Mouse (Mus musculus) induced T-regulatory cell, adult 2 months (primary cell): Measurements from ENCODE around the gene Sfswap.

ENCODE experiments used
- DNase-seq: peaks from one replicate; pipeline ENCODE4 v3.0.0-alpha.2; 2012; ENCODE audit warnings: low read depth

Gene Sfswap

DNA sequence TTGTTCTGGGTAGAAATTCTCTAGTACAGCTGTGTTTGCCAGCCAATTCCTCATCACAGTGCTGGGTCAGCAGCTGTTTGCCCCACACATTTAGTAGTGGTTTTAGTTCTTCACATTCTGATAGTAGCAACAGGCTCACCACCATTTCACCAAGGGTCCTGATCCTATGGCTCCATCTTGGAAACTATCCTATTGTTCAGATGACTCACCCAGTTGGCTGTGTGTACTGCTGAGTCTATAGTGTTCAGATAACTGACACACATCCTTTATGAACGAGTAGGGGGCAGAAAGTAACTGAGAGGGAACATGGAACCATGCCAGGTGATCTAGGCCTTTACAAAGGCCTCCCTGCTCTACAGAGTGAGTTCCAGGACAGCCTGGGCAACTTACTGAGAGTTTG is 28.6 kb downstream of the Sfswap start:
- DNase-seq = no peak

DNA sequence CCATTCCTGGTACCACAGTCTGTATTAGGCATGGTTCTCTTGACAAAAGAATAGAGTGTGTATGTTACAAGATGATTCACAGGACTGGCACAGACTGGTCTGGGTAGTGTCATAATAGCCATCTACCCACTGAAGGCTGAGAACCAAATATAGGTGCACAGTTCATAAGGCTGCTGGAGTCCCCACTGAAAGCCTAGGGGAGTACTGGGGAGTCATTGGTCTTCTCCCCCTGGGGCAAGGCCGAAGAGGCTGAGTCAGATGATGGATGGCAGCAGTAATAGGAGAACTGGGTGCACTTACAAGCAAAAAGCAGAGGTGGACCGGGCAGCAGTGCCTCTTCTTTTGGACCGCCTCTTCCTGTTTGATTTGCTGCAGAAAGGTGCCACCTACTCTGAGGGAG is 32.7 kb downstream of the Sfswap start:
- no peak for DNase-seq

DNA sequence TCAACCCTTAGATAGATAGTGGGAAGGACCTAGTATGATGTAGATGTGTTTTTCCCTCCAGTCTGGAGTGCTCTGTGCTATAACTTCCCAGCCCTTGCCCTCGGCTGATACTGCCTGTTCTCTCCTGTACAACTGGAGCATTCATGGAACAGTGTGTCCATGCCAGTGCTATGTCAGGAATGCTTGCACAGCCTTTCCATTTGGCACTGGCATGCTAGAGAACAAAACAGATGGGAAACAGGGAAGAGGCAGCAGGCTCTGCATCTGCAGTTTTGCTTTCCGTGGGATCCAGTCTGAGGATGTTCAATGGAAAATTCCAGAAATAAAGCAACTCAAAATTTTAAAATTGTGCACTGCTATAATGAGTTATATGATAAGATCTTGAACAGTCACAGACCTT is 33.5 kb downstream of the Sfswap start:
- no peak for DNase-seq

DNA sequence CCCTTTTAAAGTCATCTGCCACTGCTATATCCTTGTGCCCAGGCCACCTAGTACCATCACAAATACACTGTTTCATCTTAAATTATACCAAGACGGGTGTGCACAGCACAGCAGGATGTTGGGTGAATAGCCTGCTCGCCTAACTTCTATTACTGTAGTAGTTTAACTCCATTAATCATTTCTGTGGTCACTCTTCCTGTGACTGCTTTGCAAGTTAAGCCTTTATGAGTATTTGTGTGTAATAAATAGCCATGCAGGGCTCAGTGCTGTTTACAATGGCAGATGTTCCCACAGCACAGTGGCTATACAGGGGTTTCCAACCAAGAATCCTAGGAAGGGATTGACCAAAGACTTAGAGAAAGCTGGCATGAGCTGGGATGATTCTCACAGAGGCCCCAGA is 34.0 kb downstream of the Sfswap start:
- DNase-seq = no peak

DNA sequence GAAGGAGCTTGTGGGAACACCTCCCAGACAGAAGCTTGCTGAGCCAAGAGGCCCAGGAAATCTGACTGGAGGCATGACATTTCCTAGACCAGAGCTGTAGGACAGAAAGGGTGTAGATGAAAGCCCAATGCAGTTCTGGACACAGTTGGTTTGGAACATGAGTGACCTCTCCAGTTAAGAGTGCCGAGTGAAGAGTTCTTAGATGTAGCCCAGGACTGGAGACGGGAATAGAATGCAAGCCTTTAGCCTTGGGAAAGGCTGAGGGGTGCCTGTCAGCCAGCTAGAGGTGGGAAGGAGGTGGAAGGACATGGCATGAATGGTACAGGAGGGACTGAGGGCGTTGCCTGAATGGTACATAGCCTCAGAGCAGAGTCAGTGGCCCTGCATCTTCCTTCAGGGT is 34.4 kb downstream of the Sfswap start:
- DNase-seq = no peak

DNA sequence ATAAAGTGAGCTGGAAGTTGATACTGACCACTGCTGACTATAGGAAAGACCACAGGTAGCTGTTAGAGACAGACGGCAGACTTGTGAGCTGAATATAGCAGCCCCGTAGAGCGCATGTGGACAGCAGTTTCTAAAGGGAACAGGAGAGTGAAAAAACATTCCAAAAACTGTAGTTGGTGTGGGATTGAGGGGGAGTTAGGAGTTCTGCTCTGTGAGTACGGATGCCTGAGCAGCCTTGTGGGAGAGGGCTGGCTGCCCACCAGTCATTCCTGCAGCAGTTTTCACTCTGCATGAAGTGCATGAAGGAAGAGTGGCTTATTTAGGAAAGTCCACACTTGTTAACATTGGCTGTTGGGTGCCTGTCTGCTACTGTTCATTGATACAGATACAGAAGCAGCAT is 37.8 kb downstream of the Sfswap start:
- no peak for DNase-seq

DNA sequence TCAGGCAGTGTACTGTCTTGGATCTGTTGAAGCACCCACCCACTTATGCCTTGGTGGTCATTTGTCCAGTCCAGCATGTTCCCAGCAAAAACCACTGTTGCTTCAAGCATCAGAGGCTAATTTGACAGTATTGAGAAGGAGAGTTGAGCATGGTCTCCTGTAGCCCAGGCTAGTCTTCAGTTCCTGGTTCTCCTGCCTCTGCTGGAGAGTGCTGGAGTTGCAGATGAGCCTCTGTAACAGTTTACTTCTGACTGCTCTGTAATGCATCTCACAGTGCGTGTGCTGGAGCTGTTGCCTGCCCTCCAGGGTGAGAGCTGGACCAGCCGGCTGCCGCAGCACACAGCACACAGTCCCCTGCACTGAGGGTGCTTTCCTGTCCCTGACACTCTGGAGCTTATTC is 41.2 kb downstream of the Sfswap start:
- no peak for DNase-seq

DNA sequence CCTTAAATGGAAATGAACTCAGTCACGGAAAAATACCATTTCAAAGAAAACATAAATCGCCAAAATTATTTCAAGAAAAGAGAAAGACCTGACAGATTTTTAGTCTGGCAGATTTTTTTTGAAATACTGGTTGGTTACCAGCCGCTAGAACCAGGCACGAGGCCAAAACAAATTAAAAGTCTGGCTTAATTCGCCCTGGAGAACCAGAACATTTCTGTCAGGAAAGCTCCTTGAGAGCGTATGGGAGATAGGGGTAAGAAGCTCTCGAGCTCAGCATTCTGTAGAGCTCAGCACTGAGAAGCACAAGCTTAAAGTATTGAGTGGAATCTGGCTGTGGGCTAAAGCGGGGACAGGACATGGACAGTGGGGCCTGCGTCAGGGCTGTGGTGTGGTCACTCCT is 44.8 kb downstream of the Sfswap start:
- no peak for DNase-seq

DNA sequence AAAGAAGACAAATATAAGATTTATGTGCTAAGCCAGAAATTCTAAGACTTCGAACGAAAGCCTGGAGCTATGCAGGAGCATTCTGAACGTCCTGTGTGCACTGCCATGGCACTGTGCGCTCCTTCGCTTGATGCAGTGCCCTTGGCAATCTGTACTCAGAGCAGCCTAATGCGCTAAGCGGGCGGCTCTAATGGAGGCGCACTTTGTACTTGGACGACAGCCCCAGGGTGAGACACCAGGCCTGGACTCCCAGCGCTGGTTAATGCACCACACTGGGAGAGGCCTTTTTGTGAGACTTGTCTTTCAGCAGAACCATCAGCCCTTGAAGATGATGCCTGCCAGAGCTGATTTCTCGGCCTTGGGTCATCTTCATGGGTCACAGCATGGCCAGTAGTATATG is 48.7 kb downstream of the Sfswap start:
- no peak for DNase-seq

DNA sequence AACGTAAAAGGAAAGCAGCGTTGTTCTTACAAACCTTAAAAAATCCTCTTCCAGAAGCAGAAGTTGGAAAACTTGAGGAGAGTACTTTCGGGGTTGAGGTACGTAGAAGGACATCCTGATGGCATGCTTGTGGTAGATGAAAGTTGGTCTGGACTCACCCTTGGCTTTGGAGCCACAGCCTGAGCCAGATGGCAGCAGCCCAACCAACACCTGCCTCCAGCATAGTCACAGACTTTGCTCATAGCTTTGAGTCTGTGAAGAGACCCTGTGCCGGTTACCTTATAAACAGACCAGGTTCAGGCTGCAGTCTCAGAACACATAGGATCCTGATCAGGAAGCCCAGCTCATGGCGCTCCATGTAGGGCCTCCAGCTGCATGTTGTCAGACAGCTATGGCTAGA is 49.8 kb downstream of the Sfswap start:
- no peak for DNase-seq

DNA sequence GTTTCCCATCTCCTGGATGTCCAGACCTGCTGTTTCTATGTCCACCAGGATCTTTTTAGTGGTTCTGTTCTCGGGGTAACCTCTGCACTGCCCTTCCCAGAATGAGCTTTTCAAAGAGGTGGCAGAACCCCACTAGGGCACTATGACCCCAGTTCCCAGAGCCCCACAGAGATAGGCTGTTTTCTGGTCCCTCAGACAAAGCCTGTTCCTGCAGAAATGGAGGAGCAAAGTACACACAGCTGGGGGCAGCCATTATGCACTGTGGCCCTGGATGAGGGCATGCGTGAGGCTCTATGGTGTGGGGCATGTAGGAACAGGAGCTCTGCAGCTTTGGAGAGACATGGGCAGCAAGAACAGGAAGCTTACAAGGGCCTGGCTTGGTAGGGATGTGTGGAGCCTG is 51.0 kb downstream of the Sfswap start:
- no peak for DNase-seq

DNA sequence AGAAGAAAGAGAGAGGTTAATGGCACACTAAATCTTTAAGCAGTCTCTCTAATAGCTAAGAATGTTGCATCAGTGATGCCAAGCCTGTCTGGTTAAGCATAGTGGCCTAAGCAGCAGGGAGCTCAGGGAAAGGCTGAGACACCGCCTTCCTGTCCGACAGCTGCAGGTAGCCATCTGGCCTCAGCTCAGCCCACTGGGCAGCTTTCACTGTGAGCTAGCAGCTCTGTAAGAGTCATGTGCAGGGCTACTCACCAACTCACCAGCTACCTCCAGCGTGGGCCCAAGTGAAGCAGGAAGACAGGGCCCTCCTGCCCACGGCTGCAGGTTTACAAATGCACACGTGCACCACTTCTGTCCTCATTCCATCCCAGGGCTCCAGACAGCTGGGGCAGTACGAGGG is 52.6 kb downstream of the Sfswap start:
- DNase-seq = no peak

DNA sequence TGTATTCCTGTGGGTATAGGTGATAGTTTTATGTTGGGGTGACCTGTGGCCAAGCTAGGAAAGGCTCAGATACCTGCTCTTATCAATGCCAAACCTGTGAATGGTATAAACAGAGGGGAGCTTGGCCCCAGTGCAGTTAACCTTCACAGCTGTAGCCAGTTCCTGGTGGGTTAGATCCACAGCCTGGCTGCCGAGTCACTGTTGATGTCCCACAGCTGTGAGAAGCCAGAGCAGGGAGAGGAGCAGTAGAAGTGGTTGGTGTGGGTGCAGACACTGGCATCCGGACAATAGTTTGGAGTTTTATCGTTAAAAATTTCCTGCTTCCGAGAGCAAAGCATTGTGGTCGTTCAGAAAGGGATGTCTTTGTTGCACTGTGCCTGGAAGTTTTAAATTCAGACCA is 57.6 kb downstream of the Sfswap start:
- no peak for DNase-seq

DNA sequence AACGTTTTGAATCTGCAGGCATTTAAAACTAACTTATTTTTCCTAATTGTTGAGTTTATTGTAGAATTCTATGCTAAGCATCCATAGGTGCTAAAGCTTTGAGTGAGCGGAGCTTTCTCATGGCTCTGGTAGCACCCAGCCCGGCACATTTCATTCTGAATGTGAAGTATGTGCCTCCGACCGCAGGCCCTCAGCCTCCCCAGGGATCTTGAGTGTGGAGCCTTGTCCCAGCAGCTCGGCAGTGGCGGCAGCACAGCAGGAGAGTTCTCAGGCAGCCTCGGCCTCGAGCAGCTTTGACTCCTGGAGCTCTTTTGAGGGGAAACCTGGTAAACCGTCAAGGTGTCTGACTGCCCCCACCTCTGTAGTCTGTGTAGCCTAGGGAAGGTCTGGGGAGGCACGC is 58.3 kb downstream of the Sfswap start:
- no peak for DNase-seq

DNA sequence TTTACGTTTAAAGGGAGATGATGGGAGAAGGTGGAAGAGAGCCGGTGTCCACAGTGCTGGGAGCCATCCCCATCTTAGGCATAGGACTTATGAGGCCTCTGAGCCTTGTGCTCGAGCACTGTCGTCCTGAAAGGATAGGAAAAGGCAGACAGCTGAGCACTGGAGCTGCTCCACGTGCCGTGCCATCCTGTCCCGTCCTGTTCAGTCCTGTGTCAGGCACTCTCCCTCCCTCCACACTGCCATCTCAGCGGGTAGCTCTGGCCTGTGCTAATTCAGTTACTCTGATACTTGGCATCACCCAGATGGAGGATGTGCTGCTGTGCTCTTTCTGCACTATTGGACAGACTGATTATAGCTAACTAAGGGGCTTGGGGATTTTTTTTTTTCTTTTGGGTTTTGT is 61.3 kb downstream of the Sfswap start:
- no peak for DNase-seq

DNA sequence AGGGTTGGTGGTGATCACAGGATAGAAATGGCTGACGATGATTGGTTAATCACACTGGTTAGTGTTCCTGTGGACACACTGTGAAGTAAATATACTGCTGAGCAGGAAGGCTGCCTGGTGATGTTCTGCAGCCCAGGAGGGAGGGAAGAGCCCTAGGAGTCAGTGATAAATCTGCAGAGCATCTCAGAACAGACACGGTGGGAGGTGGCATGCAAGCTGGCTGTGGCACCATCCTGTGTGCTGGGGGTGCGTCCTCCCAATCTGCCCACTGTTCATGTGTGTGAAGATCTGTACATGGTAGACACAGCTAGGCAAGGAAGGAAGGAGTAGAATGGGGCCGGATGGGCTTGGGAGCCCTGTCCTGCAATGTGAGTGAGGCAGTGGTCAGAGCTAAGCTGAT is 67.6 kb downstream of the Sfswap start:
- no peak for DNase-seq

DNA sequence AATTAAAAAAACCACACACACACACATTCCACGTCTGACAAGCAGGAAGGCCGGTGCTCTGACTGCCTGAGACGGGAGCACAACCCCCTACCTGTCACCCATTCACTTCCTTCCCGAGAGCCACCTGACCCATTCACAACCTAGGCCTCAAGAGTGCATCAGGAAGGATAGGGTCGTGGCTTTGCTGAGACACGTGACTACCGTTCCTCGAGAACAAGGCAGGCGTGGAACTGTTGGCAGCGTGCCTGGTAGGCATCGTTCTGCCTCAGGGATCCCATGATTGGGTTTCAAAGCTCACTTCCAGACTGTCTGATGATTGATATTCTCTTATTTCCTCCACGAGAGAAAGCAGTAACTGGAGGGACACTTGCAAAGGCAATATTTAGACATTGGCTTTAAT is 77.2 kb downstream of the Sfswap start:
- DNase-seq = no peak

DNA sequence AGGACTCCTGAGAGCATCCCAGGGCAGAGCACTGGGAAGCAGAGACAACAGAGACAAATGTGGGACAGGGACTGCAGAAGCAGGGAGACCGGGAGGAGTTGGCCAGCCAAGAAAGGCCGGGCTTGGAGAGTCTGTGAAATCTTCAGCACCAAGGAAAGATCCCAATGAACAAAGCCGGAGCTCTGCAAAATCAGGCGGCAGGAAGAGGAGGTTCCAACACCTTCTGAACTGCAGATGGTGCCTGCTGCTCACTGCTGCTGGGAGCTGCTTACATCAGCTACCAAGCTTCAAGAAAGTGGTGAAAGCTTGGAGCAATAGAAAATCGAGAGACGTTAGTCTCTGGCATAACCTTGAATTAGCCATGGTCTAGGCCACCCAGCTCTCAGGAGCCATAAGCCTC is 79.0 kb downstream of the Sfswap start:
- no peak for DNase-seq

DNA sequence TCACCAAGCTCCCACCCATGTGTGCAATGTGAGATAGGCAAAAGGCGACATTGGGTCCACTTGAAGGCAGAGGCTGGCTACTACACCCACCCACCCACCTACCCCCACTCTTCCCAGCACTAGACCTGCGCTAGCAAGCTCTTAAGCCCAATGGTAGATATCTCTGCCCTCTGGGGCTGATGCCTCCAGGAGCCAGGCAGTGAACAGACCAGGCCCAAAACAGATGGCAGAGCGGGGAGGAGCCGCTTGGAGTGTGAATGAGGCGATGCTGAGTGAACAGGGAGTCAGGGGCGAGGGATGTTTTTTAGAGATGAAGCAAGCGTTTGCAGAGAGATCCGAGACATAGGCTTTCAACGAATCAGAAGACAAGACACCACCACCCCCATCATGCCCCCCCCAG is 79.6 kb downstream of the Sfswap start:
- DNase-seq = no peak

DNA sequence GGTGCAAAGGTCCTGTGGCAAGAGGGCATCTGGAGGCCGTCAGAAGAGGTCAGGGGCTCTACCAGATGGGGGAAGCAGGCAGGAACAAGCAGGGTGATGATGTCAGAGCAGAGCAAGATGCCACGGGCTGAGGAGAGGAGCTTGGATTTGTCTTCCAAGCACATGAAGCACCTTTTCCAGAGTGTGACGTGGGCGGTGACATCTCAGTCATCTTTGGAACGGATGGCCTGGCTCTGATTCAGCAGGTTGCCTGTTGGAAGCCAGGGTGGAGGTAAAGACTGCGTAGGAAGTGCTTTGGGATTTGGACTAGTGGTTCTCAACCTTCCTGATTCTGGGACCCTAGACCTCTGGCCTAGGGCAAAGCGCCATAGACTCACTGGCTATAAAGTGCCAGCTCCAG is 80.0 kb downstream of the Sfswap start:
- DNase-seq = no peak

DNA sequence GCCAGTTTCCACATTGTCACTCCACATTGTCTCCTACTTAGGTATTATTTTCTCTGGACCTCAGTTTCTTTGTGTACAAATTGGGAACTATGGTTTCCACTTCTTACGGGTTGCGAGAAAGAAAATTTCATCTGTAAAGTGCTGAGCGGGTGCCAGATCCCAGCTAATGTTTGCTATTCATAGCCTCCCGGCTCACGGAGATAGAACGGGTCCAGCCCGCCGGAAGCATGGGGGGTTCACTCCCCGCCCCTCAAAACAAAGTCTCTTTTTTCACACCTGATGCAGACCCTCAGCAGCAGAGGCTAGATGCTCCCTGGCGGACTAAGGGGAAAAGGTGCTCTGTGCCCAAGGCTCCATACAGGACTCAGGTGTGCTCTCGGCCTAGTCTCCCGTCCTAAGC is 82.3 kb downstream of the Sfswap start:
- no peak for DNase-seq

DNA sequence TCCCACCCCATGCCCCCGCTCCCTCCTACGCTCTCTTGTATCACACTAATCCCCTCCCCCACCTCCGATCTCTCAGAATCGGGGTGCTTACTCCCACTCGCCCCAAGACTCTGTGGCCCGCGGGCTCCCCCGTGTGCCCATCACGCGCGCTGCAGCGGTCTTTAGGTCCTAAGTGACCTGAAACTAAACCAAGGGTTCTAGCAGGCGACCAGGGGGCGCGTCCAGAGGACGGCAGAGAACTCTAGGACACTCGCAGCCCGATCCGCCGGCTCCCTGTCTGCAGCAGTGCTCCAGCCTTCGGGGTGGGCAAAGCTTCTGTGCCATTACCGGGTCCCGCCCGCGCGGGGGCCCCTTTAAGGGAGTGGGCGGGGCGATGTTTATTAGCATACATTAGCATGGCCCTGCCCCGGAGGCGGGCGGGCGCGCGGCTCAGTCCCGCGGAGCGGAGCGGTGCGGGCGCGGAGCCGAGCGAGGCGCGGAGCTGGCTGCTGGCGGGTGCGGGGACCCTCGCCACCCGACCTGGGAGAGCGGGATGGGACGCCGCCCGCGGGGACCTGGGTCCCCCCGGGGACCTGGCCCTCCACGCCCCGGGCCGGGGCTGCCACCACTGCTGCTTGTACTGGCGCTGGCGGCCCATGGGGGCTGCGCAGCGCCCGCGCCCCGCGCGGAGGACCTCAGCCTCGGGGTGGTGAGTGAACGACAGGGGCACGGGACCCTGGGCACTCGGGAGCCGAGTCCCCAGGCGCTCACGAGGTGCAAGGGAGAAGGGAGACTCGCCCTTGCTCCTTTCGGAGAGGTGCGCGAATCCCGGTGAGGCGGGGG is 83.0 kb downstream of the Sfswap start, which contains the start of gene Mmp17:
Gene Mmp17, plus strand, starts transcription at position 409 of the 822 bp plus-strand sequence.
- DNase-seq = peak; percentile 94

DNA sequence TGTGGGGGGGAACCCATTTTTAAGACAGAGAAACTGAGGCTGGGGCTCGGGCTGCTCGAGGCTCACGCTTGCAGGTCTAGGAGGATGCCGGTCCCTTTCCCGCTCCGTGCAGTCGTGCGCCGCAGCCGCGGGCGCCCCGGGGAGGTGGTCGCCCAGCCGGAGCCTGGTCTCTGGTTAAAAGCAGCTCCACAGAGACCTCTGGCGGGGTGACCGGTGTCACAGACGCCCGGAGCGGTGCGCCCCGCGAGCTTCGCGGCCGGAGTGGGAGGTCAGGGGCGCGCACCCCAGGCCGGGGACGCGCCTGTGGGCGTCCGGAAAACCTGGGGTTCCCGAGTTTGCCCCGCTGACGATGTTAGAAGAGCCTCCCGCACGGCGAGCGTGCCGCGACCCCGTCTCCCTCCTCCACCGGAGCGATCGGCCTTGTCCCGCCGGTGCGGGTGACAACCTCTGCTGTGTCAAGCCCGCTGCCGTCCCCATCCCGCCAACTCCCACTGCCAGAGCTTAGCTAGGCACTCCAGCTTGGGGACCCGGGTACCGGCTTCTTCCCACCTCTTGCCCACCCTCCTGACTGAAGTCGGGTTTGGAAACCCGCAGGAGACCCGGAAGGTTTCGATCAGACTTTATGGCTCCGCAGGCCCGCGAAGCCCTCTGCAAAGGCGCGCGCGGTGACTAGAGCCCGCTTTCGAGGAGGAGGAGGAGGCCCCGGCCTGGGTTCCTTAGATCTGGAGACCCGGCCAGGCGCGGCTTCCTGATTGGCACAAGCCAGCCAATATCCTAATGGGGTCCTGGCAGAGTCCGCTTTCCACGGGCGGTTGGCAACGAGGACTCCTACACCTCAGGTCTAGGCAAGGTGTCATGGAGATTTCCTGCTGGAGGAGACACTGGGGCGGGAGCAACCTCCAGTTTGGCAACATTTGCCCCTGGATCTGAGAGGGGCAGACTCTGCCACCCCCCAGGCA is 83.8 kb downstream of the Sfswap start:
- peak; percentile 55 for DNase-seq
